Mouse (Mus musculus) adrenal gland, adult (tissue): ENCODE measurements around the gene Ppfibp1.

Source experiments
- DNase-seq, 2 experiments: peaks; one replicate each; pipeline ENCODE4 v3.0.0; 2022 to 2023; ENCODE audit warnings: low spot score in 1 of 2; ENCODE audit not compliant: inconsistent age in 2 of 2

Ppfibp1 gene

GRCm38 (mm10) chr6:147079919-147080318 is 191.6 kb downstream of the Ppfibp1 start:
- no peak for DNase-seq
